Mouse (Mus musculus): ENCODE measurements around the gene Mest. TPM values are rescaled to one million over a fixed set of nuclear protein-coding genes. Genes with fewer than 3 reads are reported as not detected.

Gene Mest
- polyA plus RNA-seq, 1 experiment from 2014 or later, result 1,412 TPM

DNA sequence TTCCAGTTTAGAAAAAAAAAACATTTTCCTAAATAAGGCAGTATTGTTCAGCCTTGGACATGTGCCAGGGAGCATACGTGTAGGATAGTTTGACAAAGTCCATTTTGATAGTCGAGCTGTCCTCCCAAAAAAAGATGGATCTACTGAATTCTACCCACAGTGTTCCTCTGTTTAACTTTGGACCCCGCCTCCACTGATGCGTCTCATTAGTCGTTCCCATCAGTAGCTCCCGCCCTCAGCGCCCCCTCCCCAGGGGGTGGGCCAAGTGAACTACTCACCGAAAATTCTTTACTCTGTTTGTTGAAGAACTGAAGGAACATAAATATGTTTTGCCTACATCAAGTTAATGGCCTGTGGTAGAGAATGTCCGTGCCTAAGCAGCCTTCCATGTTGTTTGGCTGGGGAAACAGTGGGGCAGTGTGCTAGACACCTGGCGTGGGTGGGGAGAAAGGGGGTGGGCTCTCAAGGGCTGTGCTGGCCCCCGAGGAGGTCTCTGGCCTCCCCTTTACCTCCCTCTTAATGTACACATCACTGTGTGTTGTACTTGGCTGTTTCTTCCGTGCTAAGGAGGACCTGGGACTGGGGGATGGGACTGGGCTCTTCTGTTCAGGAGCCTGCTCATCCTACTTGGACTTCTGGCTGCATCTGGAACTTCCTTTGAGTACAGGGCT, 7.1 kb downstream of the Mest start:
- WGBS, result 68% methylated on average over 12 of the region's 12 CpGs
- Histone ChIP-seq H3K4me2 (no peak overlapping the region), H3K27ac (peak overlapping the region; percentile 57; the same call in 1 of the 2 replicates), H3K9me3 (peaks cover 18% of the 10 kb centered on the region), H3K36me3 (no peaks in the 10 kb centered on the region), H3K27me3 (no peaks in the 10 kb centered on the region), H3K4me1 (replicated peaks) (peaks cover 31% of the 10 kb centered on the region), H3K9ac (replicated peaks) (no peak overlapping the region), H3K4me3 (replicated peaks) (no peak overlapping the region)
- ATAC-seq (ENCODE audit: insufficient number of reproducible peaks, insufficient read depth, low FRiP score, low TSS enrichment, low read depth), result peak; percentile 61; the same call in 1 of the 2 replicates

DNA sequence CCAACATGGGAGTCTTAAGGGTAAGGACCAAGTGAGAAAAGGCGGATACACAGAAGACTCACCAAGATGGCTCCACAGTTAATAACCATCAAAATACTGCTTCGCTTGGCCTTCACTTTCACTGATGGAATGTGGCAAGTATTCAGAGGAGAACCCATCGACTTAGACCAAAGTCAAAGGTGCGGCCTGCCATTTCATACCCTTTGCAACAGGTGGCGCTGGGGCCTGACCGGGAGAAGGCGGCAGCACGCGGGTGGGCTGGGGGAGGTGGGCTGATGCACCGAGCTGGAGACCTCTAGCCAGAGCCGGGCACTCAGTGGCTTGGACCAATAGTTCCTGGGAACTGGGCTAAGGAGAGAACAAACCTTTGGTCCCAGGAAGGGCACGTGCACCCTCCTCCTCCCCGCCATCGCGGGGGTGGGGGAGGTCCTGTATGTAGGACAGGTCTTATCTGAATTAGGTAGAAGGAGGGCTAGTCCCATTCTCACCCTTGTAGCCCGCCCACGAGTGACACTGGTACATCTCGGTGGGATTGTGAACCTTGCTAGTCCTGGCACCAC, 9.3 kb downstream of the Mest start:
- H3K4me1 ChIP-seq (replicated peaks), result peaks cover 31% of the 10 kb centered on the region
- WGBS, result 50% methylated on average over 18 of the region's 18 CpGs
- H3K27me3 ChIP-seq, result no peaks in the 10 kb centered on the region
- H3K36me3 ChIP-seq, result 0 out of 2 replicates have a peak, but pooled peaks cover 5% of the 10 kb centered on the region
- ATAC-seq (ENCODE audit: insufficient number of reproducible peaks, insufficient read depth, low FRiP score, low TSS enrichment, low read depth), result no peak
- H3K4me2 ChIP-seq, result no peak overlapping the region
- peaks cover 40% of the 10 kb centered on the region for H3K9me3 ChIP-seq
- peak overlapping the region; percentile 95 for H3K27ac ChIP-seq
- H3K4me3 ChIP-seq (replicated peaks), result no peak overlapping the region
- 0 out of 2 replicates have a peak overlapping the region, but pooled peaks have one; percentile 24 for H3K9ac ChIP-seq (replicated peaks)

DNA sequence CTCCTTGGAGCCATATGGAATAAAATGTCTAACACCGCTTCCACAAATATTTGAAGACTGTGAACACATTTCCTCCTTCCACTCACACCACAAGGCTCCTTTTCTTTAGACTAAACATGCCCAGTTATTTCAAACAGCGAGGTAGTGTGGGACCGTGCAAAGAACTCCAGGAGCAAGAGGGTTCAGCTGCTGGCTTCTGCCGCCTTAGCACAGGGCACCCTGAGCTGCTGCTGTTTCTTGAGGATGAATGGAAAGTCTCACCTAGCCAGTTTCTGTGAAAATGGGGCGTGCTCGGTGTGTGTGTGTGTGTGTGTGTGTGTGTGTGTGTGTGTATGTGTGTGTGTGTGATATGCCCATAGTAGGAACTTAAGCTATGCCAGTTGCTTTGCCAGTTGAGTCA, 11.1 kb downstream of the Mest start:
- peak overlapping the region; percentile 42; the same call in 1 of the 2 replicates for H3K9ac ChIP-seq (replicated peaks)
- no peak overlapping the region for H3K4me3 ChIP-seq (replicated peaks)
- ATAC-seq (ENCODE audit: insufficient number of reproducible peaks, insufficient read depth, low FRiP score, low TSS enrichment, low read depth), result no peak
- H3K36me3 ChIP-seq, result peaks cover 12% of the 10 kb centered on the region
- peak overlapping the region; percentile 95 for H3K27ac ChIP-seq
- H3K27me3 ChIP-seq, result no peaks in the 10 kb centered on the region
- peak overlapping the region; percentile 66 for H3K4me2 ChIP-seq
- WGBS, result 52% methylated on average over 6 of the region's 6 CpGs
- H3K9me3 ChIP-seq, result peaks cover 58% of the 10 kb centered on the region
- H3K4me1 ChIP-seq (replicated peaks), result peaks cover 29% of the 10 kb centered on the region

DNA sequence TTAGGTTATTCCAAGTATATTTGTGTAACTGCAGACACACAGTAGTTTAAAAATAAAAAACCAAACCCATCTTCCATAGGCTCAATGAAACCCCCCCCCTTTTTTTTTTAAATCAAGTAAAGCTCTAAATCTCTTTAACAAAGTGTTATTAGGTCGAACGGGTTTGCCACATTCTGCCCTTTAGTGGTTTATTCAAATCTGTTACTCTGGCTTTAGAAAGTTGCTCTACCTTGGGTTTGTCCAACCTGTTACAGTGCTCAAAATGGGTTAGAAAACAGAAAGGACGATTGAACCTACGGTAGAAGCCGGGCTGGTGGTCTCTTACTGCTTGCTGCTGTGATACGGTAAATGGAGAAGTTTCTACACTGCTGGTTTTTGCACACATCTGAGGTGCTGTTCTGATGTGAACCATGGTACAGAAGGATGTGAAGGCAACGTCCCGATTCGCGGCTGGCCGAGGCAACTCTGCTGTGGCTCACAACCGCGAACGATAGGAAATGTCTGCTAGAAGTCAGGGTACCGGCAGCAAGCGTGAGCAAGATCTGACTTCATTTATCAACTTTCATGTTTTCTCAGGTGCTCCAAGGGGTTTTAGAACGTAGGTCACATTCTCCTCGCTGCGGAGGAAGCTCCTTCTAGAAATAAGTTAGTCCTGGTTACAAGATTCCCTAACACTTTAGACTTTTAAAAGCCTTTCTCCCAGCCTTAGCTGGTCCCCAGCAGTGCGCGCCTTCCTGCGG, 11.8 kb downstream of the Mest start:
- H3K36me3 ChIP-seq, result peaks cover 16% of the 10 kb centered on the region
- H3K27ac ChIP-seq, result peak overlapping the region; percentile 95
- H3K9ac ChIP-seq (replicated peaks), result peak overlapping the region; percentile 60
- H3K4me1 ChIP-seq (replicated peaks), result peaks cover 23% of the 10 kb centered on the region
- peaks cover 65% of the 10 kb centered on the region for H3K9me3 ChIP-seq
- no peak for ATAC-seq (ENCODE audit: insufficient number of reproducible peaks, insufficient read depth, low FRiP score, low TSS enrichment, low read depth)
- peak overlapping the region; percentile 23 for H3K4me3 ChIP-seq (replicated peaks)
- WGBS, result 56% methylated on average over 22 of the region's 22 CpGs
- H3K4me2 ChIP-seq, result peak overlapping the region; percentile 66
- no peaks in the 10 kb centered on the region for H3K27me3 ChIP-seq

DNA sequence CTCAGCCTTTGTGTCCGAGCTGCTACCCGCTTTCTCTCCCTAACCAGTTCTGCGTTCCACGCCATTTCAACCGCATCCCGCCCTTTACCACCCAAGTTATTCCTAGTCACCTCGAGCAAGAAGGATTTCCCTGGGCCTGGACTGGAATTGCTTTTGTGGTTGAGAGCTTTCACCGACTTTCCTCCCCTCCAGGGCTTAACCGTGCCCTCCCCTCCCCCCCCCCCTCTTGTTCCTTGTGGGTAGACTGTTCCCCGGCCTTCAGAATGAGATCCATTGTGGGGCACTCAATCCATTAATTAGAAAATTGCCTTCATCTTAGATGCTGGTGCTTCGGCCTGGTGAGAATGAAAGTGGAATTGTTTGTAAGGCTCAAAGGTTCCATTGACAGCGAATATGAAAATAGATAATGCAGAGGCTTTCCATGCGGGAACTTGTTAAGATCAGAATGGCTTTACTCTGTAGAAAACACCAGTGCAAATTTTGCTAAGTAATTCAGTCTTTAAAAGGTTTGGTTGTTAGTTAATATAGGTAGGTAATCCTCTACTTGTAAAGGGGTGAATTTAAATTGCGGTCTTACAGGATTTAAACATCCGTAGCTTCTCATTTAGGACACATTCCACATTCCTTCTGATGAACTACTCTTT, 12.5 kb downstream of the Mest start:
- peaks cover 22% of the 10 kb centered on the region for H3K36me3 ChIP-seq
- peak overlapping the region; percentile 60 for H3K9ac ChIP-seq (replicated peaks)
- no peaks in the 10 kb centered on the region for H3K27me3 ChIP-seq
- H3K4me2 ChIP-seq, result peak overlapping the region; percentile 66
- H3K4me1 ChIP-seq (replicated peaks), result peaks cover 19% of the 10 kb centered on the region
- H3K4me3 ChIP-seq (replicated peaks), result peak overlapping the region; percentile 23
- WGBS, result 50% methylated on average over 15 of the region's 15 CpGs
- H3K9me3 ChIP-seq, result peaks cover 71% of the 10 kb centered on the region
- peak overlapping the region; percentile 95 for H3K27ac ChIP-seq
- ATAC-seq (ENCODE audit: insufficient number of reproducible peaks, insufficient read depth, low FRiP score, low TSS enrichment, low read depth), result no peak

DNA sequence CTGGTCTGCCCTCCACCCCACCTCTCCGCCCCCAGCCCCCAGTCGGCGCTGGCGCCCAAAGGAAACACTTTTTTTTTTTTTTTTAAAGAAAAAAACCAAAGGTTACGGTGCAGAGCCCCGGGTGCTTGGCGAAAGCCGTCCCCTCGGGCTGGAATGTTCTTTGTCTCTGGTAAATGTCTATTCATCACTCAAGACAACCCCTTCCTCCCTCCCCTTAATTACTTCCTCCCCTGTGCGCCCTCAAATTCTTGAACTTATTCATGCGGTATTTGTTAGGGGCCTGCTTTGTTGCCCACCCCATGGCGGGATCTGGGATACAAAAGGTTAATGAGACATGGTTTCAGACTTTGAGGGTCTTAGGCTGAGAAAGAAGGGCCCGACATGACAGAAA, 13.0 kb downstream of the Mest start:
- Histone ChIP-seq H3K4me2 (peak overlapping the region; percentile 66), H3K36me3 (peaks cover 26% of the 10 kb centered on the region), H3K9ac (replicated peaks) (no peak overlapping the region), H3K4me3 (replicated peaks) (no peak overlapping the region), H3K9me3 (peaks cover 71% of the 10 kb centered on the region), H3K4me1 (replicated peaks) (peaks cover 19% of the 10 kb centered on the region), H3K27me3 (no peaks in the 10 kb centered on the region), H3K27ac (peak overlapping the region; percentile 95)
- 43% methylated on average over 13 of the region's 13 CpGs for WGBS
- no peak for ATAC-seq (ENCODE audit: insufficient number of reproducible peaks, insufficient read depth, low FRiP score, low TSS enrichment, low read depth)

DNA sequence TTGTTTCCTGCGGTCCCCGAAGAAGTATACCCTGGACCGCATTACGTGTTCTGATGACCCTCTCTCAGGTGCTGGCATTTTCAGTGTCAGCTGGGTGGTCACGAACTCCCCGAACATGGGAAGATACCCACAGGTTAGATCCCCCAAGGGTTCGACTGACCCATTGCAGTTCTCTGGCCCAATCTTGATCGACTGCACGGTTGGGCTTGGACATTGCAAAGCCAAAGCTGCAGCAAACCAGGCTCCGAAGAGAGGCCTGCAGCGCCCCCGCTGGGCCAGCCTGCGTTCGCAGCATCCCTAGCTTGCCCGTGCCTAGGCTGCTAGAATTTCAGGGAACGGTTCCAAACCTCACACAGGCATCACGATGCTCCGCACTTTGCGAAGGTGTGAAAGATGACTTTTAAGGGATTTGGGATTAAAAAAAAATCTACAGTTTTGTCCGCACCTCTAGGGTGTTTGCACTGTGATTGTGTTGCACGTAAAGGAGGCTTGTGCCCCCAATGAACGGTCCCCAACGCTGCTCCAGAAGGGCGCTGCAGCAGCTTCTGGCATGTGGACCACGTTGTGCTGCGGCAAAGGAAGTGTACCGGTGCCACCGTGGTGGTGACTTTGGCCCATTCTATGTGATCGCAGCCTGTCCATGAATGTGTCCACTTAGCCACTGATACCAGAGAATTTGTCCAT, 13.7 kb downstream of the Mest start:
- Histone ChIP-seq H3K4me3 (replicated peaks) (peak overlapping the region; percentile 60), H3K27me3 (no peaks in the 10 kb centered on the region), H3K9me3 (peaks cover 71% of the 10 kb centered on the region), H3K4me2 (peak overlapping the region; percentile 66), H3K9ac (replicated peaks) (peak overlapping the region; percentile 85), H3K36me3 (peaks cover 31% of the 10 kb centered on the region), H3K27ac (peak overlapping the region; percentile 95), H3K4me1 (replicated peaks) (peaks cover 19% of the 10 kb centered on the region)
- WGBS, result 49% methylated on average over 29 of the region's 29 CpGs
- ATAC-seq (ENCODE audit: insufficient number of reproducible peaks, insufficient read depth, low FRiP score, low TSS enrichment, low read depth), result peak; percentile 30; the same call in 1 of the 2 replicates

DNA sequence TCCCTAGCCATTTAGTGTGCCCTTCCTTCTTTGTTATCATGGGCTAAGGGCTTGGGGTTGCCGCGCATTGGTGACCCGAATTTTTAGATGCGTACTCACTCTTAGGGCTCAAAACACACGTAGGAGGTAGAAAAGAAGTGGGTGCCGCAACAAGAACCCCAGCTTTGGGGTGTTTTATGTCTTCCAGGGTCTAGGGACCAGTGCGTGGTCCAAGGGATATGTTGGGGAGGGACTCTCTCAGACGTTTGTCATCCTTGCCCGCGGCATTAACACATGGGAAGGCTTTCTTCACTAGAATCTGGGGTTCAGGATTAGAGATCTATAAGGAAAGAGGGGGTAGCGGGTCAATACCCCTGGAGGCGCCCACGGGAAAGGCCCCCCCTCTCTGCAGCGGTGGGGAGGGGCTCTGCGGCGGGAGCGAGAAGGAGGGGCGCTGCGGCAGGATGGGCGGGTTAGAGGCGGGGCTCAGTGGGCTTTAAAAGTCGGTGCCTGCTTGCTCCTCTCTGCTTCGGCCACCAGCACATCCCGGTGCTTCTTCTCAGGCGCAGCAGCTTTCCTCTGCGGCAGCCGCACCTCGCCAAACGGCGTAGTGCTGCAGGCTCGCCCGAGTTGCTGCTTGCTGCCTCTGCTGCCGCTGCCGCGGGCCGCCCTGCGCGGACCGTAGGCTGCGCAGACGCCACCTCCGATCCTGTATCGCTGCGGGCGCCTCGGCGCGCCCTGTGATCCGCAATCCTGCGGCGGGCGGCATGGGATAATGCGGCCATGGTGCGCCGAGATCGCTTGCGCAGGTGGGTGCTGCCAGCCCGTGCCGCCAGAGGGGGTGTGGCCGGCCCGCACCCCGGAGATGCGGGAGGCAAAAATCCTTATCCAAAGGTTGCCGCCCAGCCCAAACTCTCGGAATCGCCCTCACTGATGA, 14.5 kb downstream of the Mest start:
- Histone ChIP-seq H3K9me3 (peaks cover 69% of the 10 kb centered on the region), H3K27me3 (no peaks in the 10 kb centered on the region), H3K4me1 (replicated peaks) (peaks cover 16% of the 10 kb centered on the region), H3K4me3 (replicated peaks) (peak overlapping the region; percentile 60), H3K9ac (replicated peaks) (peak overlapping the region; percentile 85), H3K36me3 (peaks cover 39% of the 10 kb centered on the region), H3K4me2 (peak overlapping the region; percentile 66), H3K27ac (peak overlapping the region; percentile 95)
- peak; percentile 58; the same call in 1 of the 2 replicates for ATAC-seq (ENCODE audit: insufficient number of reproducible peaks, insufficient read depth, low FRiP score, low TSS enrichment, low read depth)
- 49% methylated on average over 66 of the region's 66 CpGs for WGBS

DNA sequence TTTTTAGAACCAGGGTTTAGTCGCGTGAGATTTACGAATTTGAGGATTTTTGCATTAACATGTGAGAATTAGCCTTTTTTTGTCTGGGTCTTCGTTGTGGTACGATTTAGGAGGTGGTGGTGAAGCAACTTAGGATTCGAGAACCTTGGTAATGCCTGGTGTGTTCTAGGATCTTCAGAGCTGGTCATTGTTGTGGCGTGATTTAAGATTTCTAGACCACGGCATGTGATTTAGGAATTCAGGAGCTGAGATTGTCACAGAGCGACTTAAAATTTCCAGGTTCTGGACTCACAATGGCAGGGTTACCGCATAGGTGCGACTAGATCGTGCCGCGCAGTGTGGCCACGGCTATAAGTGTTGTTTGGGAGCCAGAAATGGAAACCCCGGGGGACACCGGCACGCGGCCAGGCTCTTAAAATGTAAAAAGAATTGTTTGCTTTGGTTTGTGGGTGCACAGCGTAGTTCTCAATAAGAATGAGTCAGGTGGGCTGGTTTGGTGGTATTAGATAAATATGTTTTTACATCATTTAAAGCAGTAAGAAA, 15.2 kb downstream of the Mest start:
- peaks cover 63% of the 10 kb centered on the region for H3K9me3 ChIP-seq
- 41% methylated on average over 20 of the region's 20 CpGs for WGBS

More for the DNA sequence above, 15.2 kb downstream of the Mest start:
- peak overlapping the region; percentile 66 for H3K4me2 ChIP-seq
- ATAC-seq (ENCODE audit: insufficient number of reproducible peaks, insufficient read depth, low FRiP score, low TSS enrichment, low read depth), result no peak
- H3K4me3 ChIP-seq (replicated peaks), result peak overlapping the region; percentile 60
- H3K27ac ChIP-seq, result peak overlapping the region; percentile 95
- H3K36me3 ChIP-seq, result peaks cover 47% of the 10 kb centered on the region
- H3K4me1 ChIP-seq (replicated peaks), result peaks cover 9% of the 10 kb centered on the region
- no peaks in the 10 kb centered on the region for H3K27me3 ChIP-seq
- H3K9ac ChIP-seq (replicated peaks), result peak overlapping the region; percentile 85

All from limb, embryonic 12.5 days (tissue).